Mouse (Mus musculus) c-Kit-positive CD71-positive TER-119-negative erythroid progenitor cells, embryonic 14.5 days (primary cell): ENCODE data around the gene Tcea2.

Experiments used
- DNase-seq: peaks from one replicate; pipeline ENCODE4 v3.0.0-alpha.2; 2013; ENCODE audit warnings: low read depth

The Tcea2 gene

GRCm38 (mm10) chr2:181715382-181715781 lies 35.3 kb downstream of the Tcea2 start:
- DNase-seq = no peak

GRCm38 (mm10) chr2:181716991-181717390 lies 36.9 kb downstream of the Tcea2 start:
- DNase-seq = no peak

- DNase-seq = no peak
These were observed 40.0 kb downstream of the Tcea2 start for GRCm38 (mm10) chr2:181720061-181720460.

GRCm38 (mm10) chr2:181721200-181721599 lies 41.1 kb downstream of the Tcea2 start:
- no peak for DNase-seq

- DNase-seq = no peak
These were observed 42.1 kb downstream of the Tcea2 start for GRCm38 (mm10) chr2:181722213-181722612.

- DNase-seq = no peak
These were observed 47.7 kb downstream of the Tcea2 start for GRCm38 (mm10) chr2:181727659-181728262.

- DNase-seq = no peak
These were observed 49.9 kb downstream of the Tcea2 start for GRCm38 (mm10) chr2:181730051-181730450.
